Mouse (Mus musculus) bone marrow, adult 2 months (tissue): ENCODE data around the gene Tmem265.

ENCODE experiments used
- CTCF ChIP-seq: fragments of 200-500 bp; IDR thresholded peaks from 2 replicates; pipeline ENCODE4 v1.5.1; 2011; ENCODE audit warnings: low read length, control low read depth; ENCODE audit not compliant: control insufficient read depth, insufficient read depth
- POLR2A ChIP-seq: fragments of 200-500 bp; IDR thresholded peaks from 2 replicates; pipeline ENCODE4 v1.6.1; 2011; ENCODE audit warnings: low read depth, mild to moderate bottlenecking, control low read depth, low read length, borderline replicate concordance; ENCODE audit not compliant: control insufficient read depth

DNA sequence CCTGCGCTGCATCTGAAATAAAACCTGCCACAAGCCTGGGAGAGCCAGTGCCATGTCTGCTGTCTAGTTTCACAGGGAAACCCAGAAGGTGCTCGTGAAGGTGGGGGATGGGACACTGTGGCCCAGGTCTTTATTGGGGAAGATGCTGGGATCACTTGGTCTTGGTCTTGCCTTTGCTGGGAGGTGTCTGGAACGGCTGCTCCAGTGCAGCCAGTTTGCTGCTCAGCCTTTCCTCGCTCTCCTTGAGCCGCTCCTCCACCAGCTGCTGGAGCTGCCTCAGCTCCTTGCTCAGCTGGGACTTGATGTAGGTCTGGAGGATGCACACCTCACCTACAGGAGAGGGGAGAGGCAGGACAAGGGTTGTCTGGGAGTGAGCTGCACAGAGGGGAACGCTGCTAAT, 22.1 kb downstream of the Tmem265 start:
- no peak for TF ChIP-seq POLR2A
- TF ChIP-seq CTCF: no peak
